Mouse (Mus musculus) myocyte (in vitro differentiated cells): Measurements from ENCODE around the gene Gm45753. TPM values are rescaled to one million over a fixed set of nuclear protein-coding genes. Genes with fewer than 3 reads are reported as not detected.

Experiments
- H3K27me3 ChIP-seq: one replicate; pipeline ENCODE4 v1.6.1; 2011; ENCODE audit not compliant: control insufficient read depth, insufficient read depth, insufficient read length
- H3K36me3 ChIP-seq: one replicate; pipeline ENCODE4 v1.6.1; 2011; ENCODE audit not compliant: control insufficient read depth, insufficient read depth
- H3K4me2 ChIP-seq: one replicate; pipeline ENCODE4 v1.6.1; 2011; ENCODE audit warnings: low read depth, control low read depth
- H3K4me3 ChIP-seq: one replicate; pipeline ENCODE4 v1.5.1; 2011; ENCODE audit warnings: mild to moderate bottlenecking, control low read depth, moderate library complexity
- H3K79me2 ChIP-seq: one replicate; pipeline ENCODE4 v1.6.1; 2011; ENCODE audit not compliant: control insufficient read depth, insufficient read depth
- H3ac ChIP-seq: one replicate; pipeline ENCODE4 v1.6.1; 2011; ENCODE audit not compliant: control insufficient read depth, insufficient read length
- CEBPB ChIP-seq: IDR thresholded peaks from 2 replicates; pipeline ENCODE4 v1.6.1; 2011; ENCODE audit warnings: mild to moderate bottlenecking, moderate library complexity; ENCODE audit not compliant: poor library complexity, insufficient read depth, severe bottlenecking
- E2F4 ChIP-seq: IDR thresholded peaks from one replicate; pipeline ENCODE4 v1.6.1; 2011; ENCODE audit warnings: mild to moderate bottlenecking, control low read depth, moderate library complexity; ENCODE audit not compliant: insufficient read depth
- MAX ChIP-seq: IDR thresholded peaks from one replicate; pipeline ENCODE4 v1.6.1; 2011; ENCODE audit warnings: low read depth, mild to moderate bottlenecking, control low read depth
- MYOD1 ChIP-seq, 3 experiments: IDR thresholded peaks; one replicate each; pipeline ENCODE4 v1.6.1; 2011; ENCODE audit warnings: control low read depth in 2 of 3, low read depth in 2 of 3, mild to moderate bottlenecking in 2 of 3, moderate library complexity in 1 of 3; ENCODE audit not compliant: insufficient read length in 2 of 3, control insufficient read depth in 1 of 3
- MYOG ChIP-seq, 3 experiments: IDR thresholded peaks; one replicate each; pipeline ENCODE4 v1.6.1; 2011; ENCODE audit warnings: control low read depth in 2 of 3, low read depth in 2 of 3, mild to moderate bottlenecking in 2 of 3; ENCODE audit not compliant: insufficient read length in 2 of 3, control insufficient read depth in 1 of 3, insufficient read depth in 1 of 3
- POLR2A ChIP-seq: IDR thresholded peaks from one replicate; pipeline ENCODE4 v1.6.1; 2011; ENCODE audit warnings: low read depth, mild to moderate bottlenecking, control low read depth, moderate library complexity; ENCODE audit not compliant: insufficient read length
- POLR2AphosphoS2 ChIP-seq: IDR thresholded peaks from one replicate; pipeline ENCODE4 v1.6.1; 2011; ENCODE audit warnings: low read depth, control low read depth; ENCODE audit not compliant: insufficient read length
- REST ChIP-seq: IDR thresholded peaks from one replicate; pipeline ENCODE4 v1.6.1; 2011; ENCODE audit warnings: mild to moderate bottlenecking, control low read depth, moderate library complexity; ENCODE audit not compliant: insufficient read depth, insufficient read length
- SRF ChIP-seq: IDR thresholded peaks from one replicate; pipeline ENCODE4 v1.6.1; 2011; ENCODE audit warnings: low read depth; ENCODE audit not compliant: control insufficient read depth, insufficient read length
- TCF12 ChIP-seq: IDR thresholded peaks from one replicate; pipeline ENCODE4 v1.6.1; 2011; ENCODE audit warnings: mild to moderate bottlenecking, control low read depth; ENCODE audit not compliant: poor library complexity, insufficient read depth, severe bottlenecking
- TCF3 ChIP-seq: IDR thresholded peaks from one replicate; pipeline ENCODE4 v1.6.1; 2011; ENCODE audit warnings: low read depth, control low read depth; ENCODE audit not compliant: insufficient read length
- USF1 ChIP-seq: IDR thresholded peaks from one replicate; pipeline ENCODE4 v1.6.1; 2011; ENCODE audit warnings: low read depth, mild to moderate bottlenecking, control low read depth, moderate library complexity
- polyA plus RNA-seq: library from polyadenylated mRNA; unstranded; fragments of >200 nt; fragmentation: generic; extraction: Trizol; gene quantifications from one replicate; pipeline ENCODE4 v1.2.1, GENCODE M21; 2012; ENCODE audit warnings: missing spikeins

Gm45753 gene
- polyA plus RNA-seq, 1 experiment = not detected

- no peak overlapping the region for H3ac ChIP-seq
- TF ChIP-seq TCF3 = no peak
- no peak for TF ChIP-seq E2F4
- TF ChIP-seq MYOG (IDR thresholded peaks at IDR 0.05; ENCODE audit: control insufficient read depth in 1 of 3, insufficient read depth in 1 of 3, insufficient read length in 2 of 3, low read depth in 2 of 3) = no peak
- no peak for TF ChIP-seq TCF12
- TF ChIP-seq CEBPB = no peak
- TF ChIP-seq SRF = no peak
- TF ChIP-seq REST = no peak
- no peak for TF ChIP-seq MYOD1 (IDR thresholded peaks at IDR 0.05; ENCODE audit: control insufficient read depth in 1 of 3, insufficient read length in 2 of 3, low read depth in 2 of 3)
- TF ChIP-seq POLR2AphosphoS2 = no peak
- TF ChIP-seq POLR2A = no peak
- TF ChIP-seq USF1 = no peak
- no peak overlapping the region for H3K4me3 ChIP-seq
- no peaks in the 10 kb centered on the region for H3K27me3 ChIP-seq
- no peaks in the 10 kb centered on the region for H3K79me2 ChIP-seq
- H3K36me3 ChIP-seq = no peaks in the 10 kb centered on the region
- H3K4me2 ChIP-seq = no peak overlapping the region
These were observed 5.9 kb downstream of the Gm45753 start for GRCm38 (mm10) chr8:45302390-45302789.

GRCm38 (mm10) chr8:45295276-45295675 lies 13.0 kb downstream of the Gm45753 start:
- Histone ChIP-seq H3ac (no peak overlapping the region), H3K4me3 (no peak overlapping the region), H3K27me3 (no peaks in the 10 kb centered on the region), H3K4me2 (no peak overlapping the region), H3K36me3 (no peaks in the 10 kb centered on the region), H3K79me2 (no peaks in the 10 kb centered on the region)
- TF ChIP-seq POLR2AphosphoS2 (no peak), USF1 (no peak), MYOG (IDR thresholded peaks at IDR 0.05; ENCODE audit: control insufficient read depth in 1 of 3, insufficient read depth in 1 of 3, insufficient read length in 2 of 3, low read depth in 2 of 3) (no peak), REST (no peak)

- H3K79me2 ChIP-seq = no peaks in the 10 kb centered on the region
- H3K4me2 ChIP-seq = no peak within 1 kb of the TSS
- H3ac ChIP-seq = no peak within 1 kb of the TSS
- H3K27me3 ChIP-seq = no peaks in the 10 kb centered on the region
- no peaks in the 10 kb centered on the region for H3K36me3 ChIP-seq
- TF ChIP-seq E2F4 (no peak), TCF3 (no peak), USF1 (no peak), REST (no peak), MAX (no peak), MYOD1 (IDR thresholded peaks at IDR 0.05; ENCODE audit: control insufficient read depth in 1 of 3, insufficient read length in 2 of 3, low read depth in 2 of 3) (no peak), POLR2AphosphoS2 (no peak), TCF12 (no peak), MYOG (IDR thresholded peaks at IDR 0.05; ENCODE audit: control insufficient read depth in 1 of 3, insufficient read depth in 1 of 3, insufficient read length in 2 of 3, low read depth in 2 of 3) (no peak), SRF (no peak), CEBPB (no peak), POLR2A (no peak)
- H3K4me3 ChIP-seq = no peak within 1 kb of the TSS
These were observed 13.6 kb downstream of the Gm45753 start, which contains the start of gene Klkb1 for GRCm38 (mm10) chr8:45294687-45295086. Gene Klkb1, minus strand, starts transcription at chr8:45294859.

GRCm38 (mm10) chr8:45291790-45292189 lies 16.5 kb downstream of the Gm45753 start:
- H3K4me3 ChIP-seq = no peak overlapping the region
- H3ac ChIP-seq = no peak overlapping the region
- H3K4me2 ChIP-seq = no peak overlapping the region
- H3K36me3 ChIP-seq = no peaks in the 10 kb centered on the region
- no peaks in the 10 kb centered on the region for H3K79me2 ChIP-seq
- no peak for TF ChIP-seq MYOG (IDR thresholded peaks at IDR 0.05; ENCODE audit: control insufficient read depth in 1 of 3, insufficient read depth in 1 of 3, insufficient read length in 2 of 3, low read depth in 2 of 3)
- TF ChIP-seq E2F4 = no peak
- TF ChIP-seq CEBPB = no peak
- no peak for TF ChIP-seq USF1
- TF ChIP-seq REST = no peak
- TF ChIP-seq POLR2AphosphoS2 = no peak
- H3K27me3 ChIP-seq = no peaks in the 10 kb centered on the region

- TF ChIP-seq MYOD1 (IDR thresholded peaks at IDR 0.05; ENCODE audit: control insufficient read depth in 1 of 3, insufficient read length in 2 of 3, low read depth in 2 of 3) (no peak), MAX (no peak), POLR2AphosphoS2 (no peak), TCF12 (no peak), MYOG (IDR thresholded peaks at IDR 0.05; ENCODE audit: control insufficient read depth in 1 of 3, insufficient read depth in 1 of 3, insufficient read length in 2 of 3, low read depth in 2 of 3) (no peak), REST (no peak), POLR2A (no peak), SRF (no peak), TCF3 (no peak), USF1 (no peak), CEBPB (no peak), E2F4 (no peak)
- H3K79me2 ChIP-seq = no peaks in the 10 kb centered on the region
- H3K36me3 ChIP-seq = no peaks in the 10 kb centered on the region
- H3K27me3 ChIP-seq = no peaks in the 10 kb centered on the region
- H3K4me2 ChIP-seq = no peak overlapping the region
- no peak overlapping the region for H3K4me3 ChIP-seq
- no peak overlapping the region for H3ac ChIP-seq
These were observed 26.6 kb downstream of the Gm45753 start for GRCm38 (mm10) chr8:45281630-45282029.
